Mouse (Mus musculus): ENCODE data around the gene G530012D18Rik. TPM values are rescaled to one million over a fixed set of nuclear protein-coding genes. Genes with fewer than 3 reads are reported as not detected.
"Not testable (repeated sequence)": the region's sequence is repeated elsewhere in the genome, so short reads cannot be mapped to it uniquely, and the experiment has no call there.

The G530012D18Rik gene
- total RNA-seq, 1 experiment: not detected

- H3K27ac ChIP-seq (ENCODE audit: insufficient read depth, low read depth, low read length, poor library complexity, severe bottlenecking); H3K9me3 ChIP-seq (ENCODE audit: control insufficient read depth, insufficient read depth, low read depth, low read length); H3K9ac ChIP-seq (ENCODE audit: insufficient read depth, low read depth, low read length, poor library complexity, severe bottlenecking); H3K36me3 ChIP-seq (ENCODE audit: control insufficient read depth, insufficient read depth, low read length, poor library complexity, severe bottlenecking); in situ Hi-C loops (cut with MboI; ENCODE audit: low sequenced_read_pairs in 2 of 2, unreplicated experiment in 2 of 2); DNase-seq (ENCODE audit: low read depth, low spot score); H3K4me1 ChIP-seq (ENCODE audit: control insufficient read depth in 2 of 2, insufficient read depth in 2 of 2, low read length in 2 of 2, poor library complexity in 1 of 2); H3K4me3 ChIP-seq (ENCODE audit: insufficient read depth in 1 of 2, low read depth in 1 of 2, low read length in 2 of 2, poor library complexity in 1 of 2, severe bottlenecking in 1 of 2): not testable (repeated sequence)
Measured at GRCm38 (mm10) chr1:85600794-85601193, 25.3 kb downstream of the G530012D18Rik start.

DNA sequence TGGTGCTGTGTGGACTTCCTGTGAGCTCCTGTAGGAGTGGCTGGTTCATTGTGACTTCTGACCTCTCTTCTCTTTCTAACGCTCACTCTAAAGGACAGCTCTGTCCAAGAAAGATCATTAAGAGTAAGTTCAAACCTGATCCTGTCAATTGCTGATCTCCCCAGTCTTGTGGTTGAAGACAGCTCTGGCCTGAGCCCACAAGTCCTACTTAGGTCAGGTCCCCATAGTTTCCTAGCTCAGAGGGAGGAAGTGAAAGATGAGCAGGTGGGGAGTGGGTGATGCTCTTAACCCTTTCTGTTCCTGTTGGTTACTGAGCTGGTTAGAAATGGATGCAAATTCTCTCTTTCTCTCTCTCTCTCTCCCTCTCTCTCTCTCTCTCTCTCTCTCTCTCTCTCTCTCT, 28.9 kb downstream of the G530012D18Rik start:
- H3K27ac ChIP-seq (ENCODE audit: insufficient read depth, low read depth, low read length, poor library complexity, severe bottlenecking); in situ Hi-C loops (cut with MboI; ENCODE audit: low sequenced_read_pairs in 2 of 2, unreplicated experiment in 2 of 2); H3K9ac ChIP-seq (ENCODE audit: insufficient read depth, low read depth, low read length, poor library complexity, severe bottlenecking); H3K4me1 ChIP-seq (ENCODE audit: control insufficient read depth in 2 of 2, insufficient read depth in 2 of 2, low read length in 2 of 2, poor library complexity in 1 of 2); H3K4me3 ChIP-seq (ENCODE audit: insufficient read depth in 1 of 2, low read depth in 1 of 2, low read length in 2 of 2, poor library complexity in 1 of 2, severe bottlenecking in 1 of 2); H3K36me3 ChIP-seq (ENCODE audit: control insufficient read depth, insufficient read depth, low read length, poor library complexity, severe bottlenecking); H3K9me3 ChIP-seq (ENCODE audit: control insufficient read depth, insufficient read depth, low read depth, low read length); DNase-seq (ENCODE audit: low read depth, low spot score): not testable (repeated sequence)

GRCm38 (mm10) chr1:85608361-85608760, 32.9 kb downstream of the G530012D18Rik start:
- H3K4me3 ChIP-seq (ENCODE audit: insufficient read depth in 1 of 2, low read depth in 1 of 2, low read length in 2 of 2, poor library complexity in 1 of 2, severe bottlenecking in 1 of 2); H3K9ac ChIP-seq (ENCODE audit: insufficient read depth, low read depth, low read length, poor library complexity, severe bottlenecking); DNase-seq (ENCODE audit: low read depth, low spot score); H3K4me1 ChIP-seq (ENCODE audit: control insufficient read depth in 2 of 2, insufficient read depth in 2 of 2, low read length in 2 of 2, poor library complexity in 1 of 2); in situ Hi-C loops (cut with MboI; ENCODE audit: low sequenced_read_pairs in 2 of 2, unreplicated experiment in 2 of 2); H3K27ac ChIP-seq (ENCODE audit: insufficient read depth, low read depth, low read length, poor library complexity, severe bottlenecking); H3K36me3 ChIP-seq (ENCODE audit: control insufficient read depth, insufficient read depth, low read length, poor library complexity, severe bottlenecking); H3K9me3 ChIP-seq (ENCODE audit: control insufficient read depth, insufficient read depth, low read depth, low read length): not testable (repeated sequence)

DNA sequence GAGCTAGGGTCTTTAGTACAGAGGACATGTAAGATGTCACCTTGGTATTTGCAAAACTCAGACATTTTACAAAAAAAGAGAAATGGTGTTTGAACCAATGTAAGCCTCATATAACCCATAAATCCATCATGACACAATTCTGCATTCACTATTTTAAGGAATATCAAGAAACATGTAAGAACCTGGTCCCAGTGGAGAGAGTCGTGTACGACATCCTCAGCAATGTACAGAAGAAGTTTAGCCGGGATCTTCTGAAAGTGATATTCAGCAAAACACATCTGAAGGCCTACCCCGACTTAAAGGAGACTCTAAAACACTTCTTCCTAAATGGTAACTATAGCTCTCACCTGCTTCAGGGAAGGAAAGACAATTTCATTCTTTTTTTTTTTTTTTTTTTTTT, 35.1 kb downstream of the G530012D18Rik start:
- H3K36me3 ChIP-seq (ENCODE audit: control insufficient read depth, insufficient read depth, low read length, poor library complexity, severe bottlenecking); in situ Hi-C loops (cut with MboI; ENCODE audit: low sequenced_read_pairs in 2 of 2, unreplicated experiment in 2 of 2); H3K9me3 ChIP-seq (ENCODE audit: control insufficient read depth, insufficient read depth, low read depth, low read length); H3K4me3 ChIP-seq (ENCODE audit: insufficient read depth in 1 of 2, low read depth in 1 of 2, low read length in 2 of 2, poor library complexity in 1 of 2, severe bottlenecking in 1 of 2); H3K27ac ChIP-seq (ENCODE audit: insufficient read depth, low read depth, low read length, poor library complexity, severe bottlenecking); H3K9ac ChIP-seq (ENCODE audit: insufficient read depth, low read depth, low read length, poor library complexity, severe bottlenecking); DNase-seq (ENCODE audit: low read depth, low spot score); H3K4me1 ChIP-seq (ENCODE audit: control insufficient read depth in 2 of 2, insufficient read depth in 2 of 2, low read length in 2 of 2, poor library complexity in 1 of 2): not testable (repeated sequence)

DNA sequence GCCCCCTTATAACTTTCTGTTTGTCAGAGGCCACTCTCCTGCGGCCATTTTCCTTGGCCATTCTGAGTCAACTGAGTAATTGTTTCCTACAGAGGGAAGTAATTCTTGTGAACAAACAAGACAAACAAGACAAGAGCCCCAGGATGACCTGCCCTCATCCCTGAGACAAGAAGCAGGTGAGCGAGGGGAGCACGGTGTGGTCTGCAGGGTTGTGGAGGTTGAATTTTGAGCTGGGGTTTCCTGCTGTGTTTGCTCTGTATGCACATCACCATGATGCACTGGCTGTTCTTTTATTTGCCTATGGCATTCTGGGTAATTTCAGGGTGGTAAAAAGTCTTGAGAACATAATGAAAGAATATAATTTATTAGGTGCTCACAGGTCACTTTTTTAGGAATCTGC, 39.6 kb downstream of the G530012D18Rik start:
- H3K36me3 ChIP-seq (ENCODE audit: control insufficient read depth, insufficient read depth, low read length, poor library complexity, severe bottlenecking); H3K9ac ChIP-seq (ENCODE audit: insufficient read depth, low read depth, low read length, poor library complexity, severe bottlenecking); H3K27ac ChIP-seq (ENCODE audit: insufficient read depth, low read depth, low read length, poor library complexity, severe bottlenecking); in situ Hi-C loops (cut with MboI; ENCODE audit: low sequenced_read_pairs in 2 of 2, unreplicated experiment in 2 of 2); H3K9me3 ChIP-seq (ENCODE audit: control insufficient read depth, insufficient read depth, low read depth, low read length); DNase-seq (ENCODE audit: low read depth, low spot score); H3K4me3 ChIP-seq (ENCODE audit: insufficient read depth in 1 of 2, low read depth in 1 of 2, low read length in 2 of 2, poor library complexity in 1 of 2, severe bottlenecking in 1 of 2); H3K4me1 ChIP-seq (ENCODE audit: control insufficient read depth in 2 of 2, insufficient read depth in 2 of 2, low read length in 2 of 2, poor library complexity in 1 of 2): not testable (repeated sequence)

DNA sequence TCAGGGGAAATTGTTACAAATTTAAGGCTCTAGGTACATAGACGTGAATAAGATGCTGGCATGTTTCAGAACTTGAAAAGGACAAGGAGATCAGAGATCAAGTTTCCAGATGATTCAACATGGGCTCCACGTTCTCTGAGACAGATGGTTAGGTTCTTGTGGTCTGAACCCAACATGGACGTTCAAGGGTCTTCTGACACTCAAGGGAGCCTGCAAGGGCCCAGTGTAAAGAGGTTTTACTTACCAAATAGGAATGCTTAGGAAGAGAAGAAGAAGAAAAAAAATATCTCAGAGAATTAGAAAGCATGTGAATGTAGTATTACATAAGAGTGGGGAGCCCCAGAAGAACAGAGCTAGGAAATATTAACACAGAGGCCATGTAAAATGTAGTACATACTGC, 40.3 kb downstream of the G530012D18Rik start:
- H3K9me3 ChIP-seq (ENCODE audit: control insufficient read depth, insufficient read depth, low read depth, low read length); H3K36me3 ChIP-seq (ENCODE audit: control insufficient read depth, insufficient read depth, low read length, poor library complexity, severe bottlenecking); in situ Hi-C loops (cut with MboI; ENCODE audit: low sequenced_read_pairs in 2 of 2, unreplicated experiment in 2 of 2); H3K27ac ChIP-seq (ENCODE audit: insufficient read depth, low read depth, low read length, poor library complexity, severe bottlenecking); DNase-seq (ENCODE audit: low read depth, low spot score); H3K9ac ChIP-seq (ENCODE audit: insufficient read depth, low read depth, low read length, poor library complexity, severe bottlenecking); H3K4me1 ChIP-seq (ENCODE audit: control insufficient read depth in 2 of 2, insufficient read depth in 2 of 2, low read length in 2 of 2, poor library complexity in 1 of 2); H3K4me3 ChIP-seq (ENCODE audit: insufficient read depth in 1 of 2, low read depth in 1 of 2, low read length in 2 of 2, poor library complexity in 1 of 2, severe bottlenecking in 1 of 2): not testable (repeated sequence)

DNA sequence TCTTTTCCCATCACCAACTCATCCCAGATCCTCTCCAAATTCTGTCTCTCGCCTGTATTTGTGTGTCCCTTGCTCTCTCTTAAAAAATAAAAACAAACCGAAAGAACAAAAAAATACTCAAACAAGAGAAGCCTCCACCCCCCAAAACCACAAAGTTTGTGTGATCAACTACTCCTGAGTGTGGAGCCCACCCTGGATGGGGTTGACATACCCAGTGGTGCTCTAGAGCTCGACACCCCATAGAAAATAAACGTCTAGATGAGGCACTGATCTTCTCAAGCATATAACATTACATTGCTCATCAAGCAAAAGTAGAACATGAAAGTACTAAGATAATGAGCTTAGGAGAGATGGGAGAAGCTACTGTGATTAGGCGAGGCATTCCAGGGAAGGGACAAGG, 41.7 kb downstream of the G530012D18Rik start:
- H3K4me1 ChIP-seq (ENCODE audit: control insufficient read depth in 2 of 2, insufficient read depth in 2 of 2, low read length in 2 of 2, poor library complexity in 1 of 2); H3K4me3 ChIP-seq (ENCODE audit: insufficient read depth in 1 of 2, low read depth in 1 of 2, low read length in 2 of 2, poor library complexity in 1 of 2, severe bottlenecking in 1 of 2); H3K27ac ChIP-seq (ENCODE audit: insufficient read depth, low read depth, low read length, poor library complexity, severe bottlenecking); H3K9me3 ChIP-seq (ENCODE audit: control insufficient read depth, insufficient read depth, low read depth, low read length); in situ Hi-C loops (cut with MboI; ENCODE audit: low sequenced_read_pairs in 2 of 2, unreplicated experiment in 2 of 2); DNase-seq (ENCODE audit: low read depth, low spot score); H3K9ac ChIP-seq (ENCODE audit: insufficient read depth, low read depth, low read length, poor library complexity, severe bottlenecking); H3K36me3 ChIP-seq (ENCODE audit: control insufficient read depth, insufficient read depth, low read length, poor library complexity, severe bottlenecking): not testable (repeated sequence)

DNA sequence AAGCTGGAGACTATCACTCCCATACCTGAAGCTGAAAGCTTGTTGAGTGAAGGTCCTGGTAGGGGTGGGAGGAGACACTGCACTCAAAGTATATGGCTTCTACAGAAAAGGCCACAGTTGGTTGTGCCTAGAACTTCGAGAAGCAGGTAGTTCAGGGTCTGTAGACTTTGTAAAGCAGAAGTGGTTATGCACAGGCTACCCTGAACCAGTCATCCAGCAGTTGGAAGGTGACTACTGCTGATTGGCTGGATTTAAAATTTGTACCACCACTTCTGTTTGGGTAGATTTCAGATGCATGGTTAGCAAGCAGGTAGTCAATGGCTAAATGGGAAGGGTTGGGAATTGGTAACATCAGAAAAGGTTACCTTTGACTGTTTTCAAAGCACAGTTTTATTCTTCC, 43.2 kb downstream of the G530012D18Rik start:
- H3K27ac ChIP-seq (ENCODE audit: insufficient read depth, low read depth, low read length, poor library complexity, severe bottlenecking); DNase-seq (ENCODE audit: low read depth, low spot score); H3K9ac ChIP-seq (ENCODE audit: insufficient read depth, low read depth, low read length, poor library complexity, severe bottlenecking); in situ Hi-C loops (cut with MboI; ENCODE audit: low sequenced_read_pairs in 2 of 2, unreplicated experiment in 2 of 2); H3K36me3 ChIP-seq (ENCODE audit: control insufficient read depth, insufficient read depth, low read length, poor library complexity, severe bottlenecking); H3K9me3 ChIP-seq (ENCODE audit: control insufficient read depth, insufficient read depth, low read depth, low read length); H3K4me3 ChIP-seq (ENCODE audit: insufficient read depth in 1 of 2, low read depth in 1 of 2, low read length in 2 of 2, poor library complexity in 1 of 2, severe bottlenecking in 1 of 2); H3K4me1 ChIP-seq (ENCODE audit: control insufficient read depth in 2 of 2, insufficient read depth in 2 of 2, low read length in 2 of 2, poor library complexity in 1 of 2): not testable (repeated sequence)
